Mouse (Mus musculus) mouse embryonic stem cell (cell line): ENCODE results near the gene Tceal1.
"Not testable (repeated sequence)": the region's sequence is repeated elsewhere in the genome, so short reads cannot be mapped to it uniquely, and the experiment has no call there.

Experiments
- in situ Hi-C, 2 experiments: fragments of 300-500 bp; cut with MboI; formaldehyde crosslinking; loops; 1 replicate in 1 of 2; 3 replicates in 1 of 2; pipeline ENCODE4 v1.14.3; 2019 to 2020; ENCODE audit warnings: low sequenced_read_pairs in 2 of 2, low pct_unique_long_range_greater_than_20kb in 1 of 2, mixed read lengths in 1 of 2; ENCODE audit not compliant: unreplicated experiment in 1 of 2

Tceal1 gene

DNA sequence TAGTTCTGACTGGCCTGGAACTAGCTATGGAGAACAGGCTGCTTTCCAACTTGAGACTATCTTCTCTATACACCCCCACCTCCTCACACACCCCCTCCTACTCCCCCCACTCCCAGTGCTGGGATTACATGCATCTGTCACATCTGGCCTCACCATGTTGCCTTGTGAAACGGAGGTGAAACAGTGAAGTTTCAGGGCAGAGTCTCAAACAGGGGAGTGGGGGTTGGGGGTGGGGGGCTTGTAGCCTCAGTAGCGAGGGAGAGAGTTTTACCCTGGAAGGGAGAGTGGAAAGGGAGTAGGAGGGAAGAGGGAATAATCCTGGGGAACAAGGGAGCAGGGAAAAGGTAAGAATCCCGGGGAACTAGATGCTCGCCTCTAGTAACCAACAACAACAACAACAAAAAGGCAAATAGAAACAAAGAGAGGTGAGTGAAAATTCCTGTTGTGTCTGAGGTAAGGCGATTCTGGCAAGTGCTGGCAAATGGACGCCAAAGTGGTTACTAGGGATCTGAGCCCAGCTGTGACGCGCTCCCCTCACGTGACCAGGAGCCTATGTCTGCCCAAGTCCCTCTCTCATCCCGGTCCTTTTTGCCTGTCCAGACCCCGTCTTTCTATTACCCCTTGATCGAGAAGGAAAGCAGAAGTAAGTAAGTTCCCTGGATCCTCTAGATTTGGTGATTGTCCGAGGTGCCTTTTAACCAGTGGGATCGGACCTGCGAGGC is at the start of gene Tceal1:
Gene Tceal1, plus strand, starts transcription at position 537 of the 722 bp plus-strand sequence.
- in situ Hi-C loops = no loop called here

DNA sequence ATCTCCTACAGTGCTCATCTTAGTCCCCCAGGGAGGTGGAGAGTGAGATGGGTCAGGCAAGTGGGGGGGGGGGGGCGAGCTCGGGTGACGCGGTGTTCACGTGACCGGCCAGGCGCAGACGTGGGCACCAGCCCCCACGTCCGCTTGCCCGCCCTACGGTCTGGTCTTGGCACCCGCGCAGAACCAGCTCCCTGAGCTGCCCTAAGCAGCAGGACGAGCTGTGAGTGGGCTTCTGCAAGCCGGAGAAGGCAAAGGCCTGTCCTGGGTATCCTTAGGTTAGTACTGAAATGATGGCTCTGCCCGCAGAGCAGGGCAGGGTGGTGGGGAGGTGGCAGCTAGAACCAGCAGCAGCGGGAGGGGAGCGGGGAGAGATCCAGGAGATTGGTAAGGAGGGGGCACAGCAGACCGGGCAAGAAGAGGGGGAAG is 41.5 kb upstream of the Tceal1 start:
- in situ Hi-C loops = no loop called here

DNA sequence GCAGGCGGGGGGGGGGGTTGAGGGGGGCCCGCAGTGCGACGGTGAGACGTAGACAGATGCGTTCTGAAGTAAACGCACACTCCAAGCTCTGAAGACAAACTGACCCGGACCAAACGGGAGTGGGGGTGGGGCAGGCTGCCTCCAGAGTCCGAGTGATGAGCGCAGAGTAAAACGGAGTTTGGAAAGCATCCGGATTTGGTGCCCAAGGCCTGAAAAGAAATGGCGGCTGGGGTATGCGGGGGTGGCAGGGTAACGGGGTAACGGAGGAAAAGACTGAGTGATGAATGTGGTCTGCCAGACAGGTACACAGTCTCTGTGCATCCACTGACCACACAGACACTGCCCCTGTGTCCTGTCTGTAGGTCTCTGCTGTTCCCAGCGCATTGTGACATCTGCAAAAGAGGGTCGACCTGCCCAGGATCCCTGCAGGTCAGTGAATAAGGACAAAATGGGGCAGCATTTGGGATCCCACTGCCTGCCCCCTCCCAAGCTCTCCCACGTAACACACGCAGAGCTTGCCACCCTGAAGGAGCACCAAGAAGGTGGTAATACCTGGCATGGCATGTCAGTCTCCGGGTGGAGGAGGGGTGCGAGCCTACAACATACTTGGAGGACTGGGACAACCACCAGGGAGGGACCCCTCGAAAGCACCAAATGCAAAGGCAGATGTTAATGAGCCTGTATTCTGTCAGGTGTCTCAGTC is 40.9 kb upstream of the Tceal1 start:
- in situ Hi-C loops = not testable (repeated sequence)

DNA sequence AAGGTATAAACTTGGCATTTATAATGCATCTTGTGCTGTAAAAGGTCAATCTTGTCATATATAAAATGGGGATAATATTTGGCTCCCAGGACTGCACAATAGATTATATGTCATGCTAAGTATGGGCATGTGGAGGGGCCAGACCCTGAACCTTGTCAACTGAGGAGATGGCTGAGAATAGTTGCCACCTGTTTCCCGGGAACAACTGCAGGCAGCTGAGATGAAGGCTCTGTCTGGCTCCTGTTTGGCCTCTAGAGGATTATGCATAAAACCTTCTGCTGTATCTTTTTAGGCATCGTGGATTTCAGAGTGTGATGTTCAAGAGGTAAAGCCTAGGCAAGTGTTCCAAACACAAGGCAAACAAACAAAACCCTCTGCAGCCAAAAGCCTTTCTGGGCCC is 39.0 kb upstream of the Tceal1 start:
- in situ Hi-C loops = no loop called here

DNA sequence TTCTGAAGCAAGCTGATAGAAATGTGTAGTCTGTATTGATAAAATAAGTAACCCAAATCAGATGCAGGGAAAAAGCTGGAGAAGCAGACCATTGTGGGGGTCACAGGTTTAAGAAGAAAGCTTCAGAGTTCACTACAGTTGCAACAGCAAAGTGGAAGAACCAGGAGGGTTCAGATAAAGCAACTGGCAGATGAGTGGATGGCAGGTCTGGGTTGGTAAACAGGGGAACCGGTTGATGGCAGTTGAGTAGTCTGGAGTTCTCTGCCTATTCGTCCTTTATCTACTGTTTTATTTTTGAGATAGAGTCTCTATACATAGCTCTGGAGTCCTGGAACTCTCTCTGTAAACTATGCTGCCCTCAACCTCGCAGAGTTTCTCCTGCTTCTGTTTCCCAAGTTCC is 26.8 kb upstream of the Tceal1 start:
- in situ Hi-C loops = no loop called here

DNA sequence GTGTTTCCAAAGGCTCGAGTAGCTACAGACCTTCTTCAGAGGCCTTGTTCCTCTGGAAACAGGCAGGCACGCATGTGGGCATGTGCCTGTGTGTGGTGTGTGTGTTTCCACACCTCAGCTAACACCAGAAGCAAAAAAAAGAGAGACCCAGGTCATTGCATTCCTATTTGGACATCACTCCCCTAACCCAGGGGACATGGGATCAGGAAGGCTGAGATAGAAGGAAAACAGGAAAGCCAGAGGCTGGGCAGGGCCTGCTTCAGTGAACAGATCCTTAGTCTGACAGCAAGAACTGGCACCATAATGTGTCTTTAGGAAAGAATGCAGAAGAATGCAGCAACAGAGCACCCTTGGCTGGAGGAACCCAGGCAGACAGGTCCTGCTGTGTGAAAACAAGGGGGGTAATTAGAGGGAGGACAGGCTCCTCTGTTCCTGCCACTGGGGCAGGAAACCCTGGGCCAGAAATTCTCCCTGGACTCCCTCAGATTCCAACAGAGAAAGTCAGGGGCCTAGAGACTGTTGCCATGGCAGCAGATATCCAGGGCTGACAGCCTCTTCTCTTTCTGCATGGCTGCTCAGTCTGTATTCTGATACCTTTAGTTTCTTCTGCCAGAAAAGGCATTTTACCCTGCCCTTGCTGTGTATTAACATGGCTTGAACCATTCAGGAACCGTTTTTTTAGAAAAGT is 16.0 kb upstream of the Tceal1 start:
- in situ Hi-C loops = not testable (repeated sequence)

DNA sequence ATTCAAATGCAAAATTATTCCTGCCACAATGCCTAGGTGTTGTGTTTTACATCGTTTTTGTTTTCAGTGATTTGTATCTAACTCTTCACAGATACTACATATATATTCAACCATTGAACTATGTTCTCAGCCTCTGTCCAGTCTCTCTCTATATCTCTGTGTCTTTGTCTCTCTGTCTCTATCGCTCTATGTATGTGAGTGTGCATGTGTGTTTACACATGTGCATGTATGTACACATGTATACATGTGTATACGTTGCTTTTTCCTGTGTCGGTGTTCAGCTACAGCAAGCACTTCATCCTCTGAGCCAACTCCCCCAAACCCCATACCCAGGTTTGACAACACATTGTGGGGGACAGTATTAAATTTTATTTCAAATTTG is 15.5 kb upstream of the Tceal1 start:
- in situ Hi-C loops = no loop called here

DNA sequence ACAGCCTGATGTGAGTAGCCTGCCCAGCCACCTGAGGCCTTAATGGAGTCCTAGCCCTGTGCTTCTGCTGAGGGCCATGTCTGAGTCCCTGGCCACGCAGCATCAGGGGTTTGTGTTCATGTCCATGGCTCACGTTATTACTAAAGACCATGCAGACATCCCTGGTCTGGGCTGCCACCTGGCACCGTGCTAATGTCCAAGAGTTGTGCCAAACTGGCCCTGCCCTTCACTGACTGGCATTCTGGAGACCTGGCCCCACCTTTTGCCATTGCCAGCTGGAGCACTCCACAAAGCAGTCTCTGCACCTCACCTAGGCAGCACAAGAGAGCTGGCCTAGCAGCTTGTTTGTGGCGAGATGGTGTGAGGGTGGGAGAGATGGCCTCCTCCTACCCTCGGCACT is 14.6 kb upstream of the Tceal1 start:
- in situ Hi-C loops = no loop called here

DNA sequence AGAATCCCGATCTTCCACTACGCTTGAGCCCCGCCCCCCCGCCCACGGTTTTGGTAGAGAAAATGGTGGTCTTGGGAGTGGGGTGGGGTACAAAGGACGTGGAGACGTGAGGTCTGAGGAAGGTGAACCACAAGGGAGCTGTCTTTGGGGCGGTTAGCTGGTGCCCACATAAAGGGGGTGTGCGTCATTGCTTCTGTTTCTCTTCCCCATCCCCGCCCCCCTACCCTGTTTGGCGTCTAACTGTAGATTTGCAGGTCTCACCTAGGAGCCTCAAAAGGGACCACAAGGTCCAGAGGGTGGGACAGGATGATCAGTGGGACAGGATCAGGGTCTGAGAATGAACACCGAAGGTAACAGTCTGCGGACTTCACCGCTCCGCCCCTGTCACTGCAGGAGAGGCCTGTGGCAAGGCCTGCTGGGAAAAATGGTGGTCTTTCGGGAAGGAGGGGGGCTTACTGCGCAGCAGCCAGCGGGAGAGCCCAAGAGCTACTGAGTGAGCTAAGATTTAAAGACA is 443 bp downstream of the Tceal1 start:
- in situ Hi-C loops = no loop called here

DNA sequence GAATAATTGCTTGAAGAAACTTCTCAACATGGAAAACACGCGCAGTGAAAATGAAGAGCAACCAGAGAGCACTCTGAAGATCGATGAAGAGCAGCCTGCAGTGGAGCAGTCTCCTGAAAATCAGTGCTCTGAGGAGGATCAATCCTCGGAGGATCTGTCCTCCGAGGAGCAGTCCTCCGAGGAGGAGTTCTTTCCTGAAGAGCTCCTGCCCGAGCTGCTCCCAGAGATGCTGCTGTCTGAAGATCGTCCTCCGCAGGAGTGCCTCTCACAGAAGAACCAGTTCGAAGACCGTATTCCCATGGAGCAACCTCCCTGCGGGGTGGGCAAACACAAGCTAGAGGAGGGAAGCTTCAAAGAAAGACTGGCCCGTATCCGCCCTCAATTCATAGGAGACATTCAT is 1.0 kb downstream of the Tceal1 start:
- in situ Hi-C loops = no loop called here

DNA sequence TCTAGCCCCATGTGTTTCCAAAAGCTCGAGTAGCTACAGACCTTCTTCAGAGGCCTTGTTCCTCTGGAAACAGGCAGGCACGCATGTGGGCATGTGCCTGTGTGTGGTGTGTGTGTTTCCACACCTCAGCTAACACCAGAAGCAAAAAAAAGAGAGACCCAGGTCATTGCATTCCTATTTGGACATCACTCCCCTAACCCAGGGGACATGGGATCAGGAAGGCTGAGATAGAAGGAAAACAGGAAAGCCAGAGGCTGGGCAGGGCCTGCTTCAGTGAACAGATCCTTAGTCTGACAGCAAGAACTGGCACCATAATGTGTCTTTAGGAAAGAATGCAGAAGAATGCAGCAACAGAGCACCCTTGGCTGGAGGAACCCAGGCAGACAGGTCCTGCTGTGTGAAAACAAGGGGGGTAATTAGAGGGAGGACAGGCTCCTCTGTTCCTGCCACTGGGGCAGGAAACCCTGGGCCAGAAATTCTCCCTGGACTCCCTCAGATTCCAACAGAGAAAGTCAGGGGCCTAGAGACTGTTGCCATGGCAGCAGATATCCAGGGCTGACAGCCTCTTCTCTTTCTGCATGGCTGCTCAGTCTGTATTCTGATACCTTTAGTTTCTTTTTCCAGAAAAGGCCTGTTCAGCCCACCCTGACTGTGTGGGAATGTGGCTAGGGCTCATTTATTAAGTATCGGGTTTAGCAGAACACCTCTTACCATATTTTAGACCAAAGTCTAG is 7.1 kb downstream of the Tceal1 start:
- in situ Hi-C loops = not testable (repeated sequence)

DNA sequence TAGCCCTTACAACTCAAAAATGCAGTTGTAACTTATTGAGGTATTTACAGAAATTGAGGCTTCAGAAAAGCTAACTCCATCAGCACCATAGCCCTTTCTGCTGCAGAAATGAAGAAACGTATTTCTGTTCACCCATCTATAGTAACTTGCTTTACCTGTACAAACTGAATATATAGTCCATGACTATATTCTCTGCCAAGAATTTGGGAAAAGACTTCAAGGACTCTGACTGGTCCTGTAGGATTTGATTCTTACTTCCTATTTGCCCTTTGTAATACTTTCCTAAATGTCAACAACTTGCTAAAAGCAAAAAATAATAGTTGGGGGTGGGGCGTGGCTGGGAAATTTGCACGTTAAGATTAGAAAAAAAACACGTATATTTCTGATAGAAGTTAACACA is 24.2 kb downstream of the Tceal1 start:
- in situ Hi-C loops = loop anchor here in 1 of 2 experiments (25.0 kb wide), 1 partner anchor 405 kb away; no protein-coding TSS in a partner anchor

DNA sequence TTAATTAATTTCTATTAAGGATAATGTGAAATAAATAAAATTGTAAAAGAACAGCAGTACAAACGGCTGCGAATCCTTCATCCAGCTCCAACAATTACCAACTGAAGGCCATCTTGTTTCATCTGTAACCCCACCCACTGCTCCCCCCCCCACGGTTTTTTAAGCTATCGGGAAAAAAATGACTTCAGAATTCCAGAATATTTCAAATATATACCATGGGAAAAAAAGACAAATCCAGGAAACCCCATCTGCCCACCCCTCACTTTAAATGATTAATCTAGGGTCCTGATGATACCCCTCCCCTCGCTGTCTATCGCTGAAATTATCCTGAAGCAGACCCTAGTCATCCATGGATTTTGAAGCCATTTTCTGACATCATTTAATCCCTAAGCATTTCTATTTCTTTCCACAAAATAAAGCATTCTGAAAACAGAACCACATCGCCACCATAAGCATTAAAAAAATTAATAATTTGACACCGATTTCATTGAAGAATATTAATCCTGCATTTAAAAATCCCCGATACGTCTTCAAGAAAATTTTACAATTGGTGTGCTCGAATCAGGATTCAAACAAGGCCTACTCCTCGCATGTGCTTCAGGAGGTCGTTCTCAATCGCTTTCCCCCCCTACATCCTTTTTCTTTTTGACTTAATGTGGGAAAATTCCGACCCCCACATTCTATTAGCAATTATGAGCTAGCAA is 32.5 kb downstream of the Tceal1 start:
- in situ Hi-C loops = loop anchor here in 1 of 2 experiments (25.0 kb wide), 1 partner anchor 397 kb away; no protein-coding TSS in a partner anchor

DNA sequence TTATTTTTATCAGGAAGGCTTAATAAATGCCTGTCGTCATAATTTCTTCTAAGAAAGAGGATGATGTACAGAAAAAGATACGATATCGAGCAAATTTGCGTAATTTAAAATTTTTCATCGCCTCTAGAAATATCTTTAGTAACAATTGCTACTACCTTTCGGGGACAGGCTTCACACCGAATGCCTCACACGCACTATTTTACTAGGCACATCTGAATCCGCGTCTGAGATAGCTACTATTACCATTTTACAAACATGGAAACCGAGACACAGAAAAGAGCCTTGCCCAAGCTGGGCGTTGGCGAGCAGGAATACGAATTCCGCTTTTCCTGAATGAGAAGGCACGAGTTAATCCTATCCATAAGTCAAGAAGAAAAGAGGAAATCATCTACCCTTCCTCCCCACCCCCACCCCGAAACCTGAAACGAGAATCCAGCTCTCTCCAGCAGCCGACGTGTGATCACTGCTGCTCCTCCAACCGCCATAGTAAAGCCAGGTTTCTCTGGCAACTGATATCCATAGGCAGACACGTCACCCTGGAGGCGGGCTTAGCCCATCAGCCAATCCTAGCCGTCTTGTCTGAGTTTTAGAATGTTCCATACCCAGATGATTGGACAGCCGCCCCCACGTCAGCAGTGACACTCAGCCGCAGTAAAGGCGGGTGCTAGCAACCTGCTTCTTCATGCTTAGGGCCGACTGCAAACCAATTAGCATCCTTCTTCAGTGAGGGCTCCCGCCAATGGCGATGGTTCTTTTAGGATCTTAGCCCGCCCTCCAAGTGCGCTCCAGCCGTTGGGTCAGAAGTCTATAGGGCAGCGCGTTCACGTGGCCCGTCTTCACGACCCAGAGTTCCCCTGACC is 33.2 kb downstream of the Tceal1 start:
- in situ Hi-C loops = loop anchor here in 1 of 2 experiments (25.0 kb wide), 1 partner anchor 396 kb away; no protein-coding TSS in a partner anchor

DNA sequence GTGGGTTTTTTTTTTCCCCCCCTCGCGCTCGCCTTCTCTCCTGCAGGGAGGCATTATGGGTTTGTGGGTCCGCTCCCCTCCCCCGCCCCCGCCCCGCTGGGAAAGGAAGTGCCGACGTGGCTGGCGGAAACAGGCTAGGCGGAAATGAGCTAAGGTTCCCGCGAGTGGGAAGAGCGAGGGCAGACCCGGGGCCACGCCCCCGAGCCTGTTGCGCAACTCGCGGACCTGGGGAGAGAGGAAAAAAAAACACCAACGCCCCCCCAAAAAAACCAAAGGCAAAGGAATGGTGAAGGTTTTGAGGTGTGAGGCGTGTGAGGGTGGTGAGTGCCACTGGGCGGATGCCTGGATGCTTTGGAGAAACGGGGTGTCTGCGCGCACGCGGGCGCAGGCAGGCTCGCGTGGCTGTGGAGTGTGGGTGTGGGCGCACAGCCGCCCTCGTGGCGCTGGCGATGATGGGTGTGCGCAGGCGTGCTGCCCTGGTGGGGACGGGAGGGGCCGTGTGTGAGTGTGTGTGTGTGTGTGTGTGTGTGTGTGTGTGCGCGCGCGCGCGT is 33.9 kb downstream of the Tceal1 start:
- in situ Hi-C loops = loop anchor here in 1 of 2 experiments (25.0 kb wide), 1 partner anchor 396 kb away; no protein-coding TSS in a partner anchor

DNA sequence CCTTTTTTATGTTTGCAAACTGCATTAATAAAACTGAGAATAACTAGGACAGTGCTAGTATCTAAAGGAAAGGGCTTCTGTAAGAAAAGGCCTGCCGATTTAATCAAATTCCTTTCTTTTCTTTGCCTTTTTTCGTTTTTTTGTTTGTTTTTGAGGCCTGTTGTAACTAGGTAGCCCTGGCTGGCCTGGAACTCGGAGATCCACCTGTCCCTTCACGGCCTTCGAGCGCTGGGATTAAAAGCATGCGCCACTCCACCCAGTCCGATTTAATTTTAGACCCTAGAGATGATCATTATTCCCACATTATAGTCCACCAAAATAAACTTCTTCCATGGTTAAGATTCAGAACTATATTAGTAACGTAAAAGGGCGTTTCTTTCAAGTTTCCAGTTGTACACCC is 34.5 kb downstream of the Tceal1 start:
- in situ Hi-C loops = loop anchor here in 1 of 2 experiments (25.0 kb wide), 1 partner anchor 395 kb away; no protein-coding TSS in a partner anchor
